Mouse (Mus musculus) forebrain, embryonic 11.5 days (tissue): ENCODE data around the gene Mettl8. TPM values are rescaled to one million over a fixed set of nuclear protein-coding genes. Genes with fewer than 3 reads are reported as not detected.

ENCODE experiments used
- ATAC-seq: fragments of 200-750 bp; cut with Nextera tagmentation; replicated peaks from 2 replicates; pipeline ENCODE4 v1.8.0; 2017; ENCODE audit warnings: moderate TSS enrichment; ENCODE audit not compliant: low FRiP score
- DNase-seq: peaks from one replicate; pipeline ENCODE4 v3.0.0-alpha.2; 2017; ENCODE audit warnings: low spot score
- H3K27ac ChIP-seq: fragments of 300-500 bp; sonication (generic); 2 replicates; pipeline ENCODE4 v1.5.1; 2014; ENCODE audit warnings: low read depth, low read length
- H3K27me3 ChIP-seq: fragments of 300-500 bp; sonication (generic); 2 replicates; pipeline ENCODE4 v1.6.1; 2014; ENCODE audit warnings: mild to moderate bottlenecking, low read length, mixed read lengths; ENCODE audit not compliant: control insufficient read depth, insufficient read depth
- H3K36me3 ChIP-seq: fragments of 300-500 bp; sonication (generic); 2 replicates; pipeline ENCODE4 v1.6.1; 2014; ENCODE audit warnings: mild to moderate bottlenecking, low read length, moderate library complexity, mixed read lengths; ENCODE audit not compliant: control insufficient read depth, insufficient read depth
- H3K4me1 ChIP-seq: fragments of 300-500 bp; sonication (generic); replicated peaks from 2 replicates; pipeline ENCODE4 v1.6.1; 2014; ENCODE audit warnings: low read length, mixed read lengths; ENCODE audit not compliant: control insufficient read depth, insufficient read depth
- H3K4me2 ChIP-seq: fragments of 300-500 bp; sonication (generic); 2 replicates; pipeline ENCODE4 v1.6.1; 2014; ENCODE audit warnings: low read depth, mild to moderate bottlenecking, low read length, moderate library complexity, mixed read lengths; ENCODE audit not compliant: severe bottlenecking
- H3K4me3 ChIP-seq: fragments of 300-500 bp; sonication (generic); 2 replicates; pipeline ENCODE4 v1.5.1; 2014; ENCODE audit warnings: low read depth, low read length
- H3K9ac ChIP-seq: fragments of 300-500 bp; sonication (generic); 2 replicates; pipeline ENCODE4 v1.6.1; 2014; ENCODE audit warnings: low read length
- H3K9me3 ChIP-seq: fragments of 300-500 bp; sonication (generic); 2 replicates; pipeline ENCODE4 v1.6.1; 2016; ENCODE audit warnings: low read length, mixed read lengths; ENCODE audit not compliant: control insufficient read depth
- WGBS: fragments of 180-500 bp; shearing (Covaris S2); extraction: QIAGEN DNeasy Blood & Tissue Kit; methylation state at CpG from one replicate; pipeline ENCODE4 v1.1.7; 2014; 5-methylcytosine and 5-hydroxymethylcytosine counted together
- polyA plus RNA-seq: library from polyadenylated mRNA; unstranded; fragments of >200 nt; fragmentation: Nextera tagmentation; extraction: Ambion mirVana; gene quantifications from 2 replicates; pipeline ENCODE4 v1.2.1, GENCODE M21; 2014

Mettl8 gene
- polyA plus RNA-seq, 1 experiment from 2014 or later = 24.3 TPM

DNA sequence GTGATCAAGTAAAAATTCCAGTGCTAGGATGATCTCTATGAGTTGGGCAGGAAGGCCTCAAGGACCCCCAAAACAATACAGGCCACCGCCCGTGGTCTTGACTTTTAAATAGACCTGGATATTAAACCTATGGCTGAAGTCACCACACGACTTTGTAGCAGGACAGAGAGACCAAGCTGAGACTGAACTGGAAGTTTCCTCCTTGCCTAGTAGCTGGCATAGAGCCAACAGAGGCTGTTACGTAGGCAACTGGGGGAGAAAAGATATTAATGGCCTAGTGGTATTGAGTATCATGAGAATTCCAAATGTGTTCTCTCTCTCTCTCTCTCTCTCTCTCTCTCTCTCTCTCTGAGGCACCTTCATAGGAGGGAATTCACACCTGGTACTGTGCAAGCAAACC, 51.0 kb downstream of the Mettl8 start:
- DNase-seq (no peak), ATAC-seq (no peak)
- H3K9ac ChIP-seq = no peak overlapping the region
- no peaks in the 10 kb centered on the region for H3K9me3 ChIP-seq
- 94% methylated on average over 4 of the region's 4 CpGs for WGBS
- no peaks in the 10 kb centered on the region for H3K36me3 ChIP-seq
- H3K4me2 ChIP-seq = no peak overlapping the region
- no peaks in the 10 kb centered on the region for H3K4me1 ChIP-seq
- H3K27me3 ChIP-seq = no peaks in the 10 kb centered on the region
- no peak overlapping the region for H3K27ac ChIP-seq
- H3K4me3 ChIP-seq = no peak overlapping the region

DNA sequence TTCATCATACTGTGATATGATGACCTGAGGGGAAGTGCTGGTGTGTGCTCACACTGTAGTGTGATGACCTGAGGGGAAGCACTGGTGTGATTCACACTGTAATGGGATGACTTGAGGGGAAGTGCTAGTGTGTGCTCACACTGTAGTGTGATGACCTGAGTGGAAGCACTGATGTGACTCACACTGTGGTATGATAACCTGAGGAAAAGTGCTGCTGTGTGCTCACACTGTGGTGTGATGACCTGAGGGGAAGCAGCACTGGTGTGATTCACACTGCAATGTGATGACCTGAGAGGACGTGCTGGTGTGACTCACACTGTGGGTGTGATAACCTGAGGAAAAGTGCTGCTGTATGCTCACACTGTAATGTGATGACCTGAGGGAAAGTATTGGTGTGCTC, 52.9 kb downstream of the Mettl8 start:
- no peak overlapping the region for H3K4me2 ChIP-seq
- H3K4me3 ChIP-seq = no peak overlapping the region
- no peak for DNase-seq
- WGBS = 91% methylated on average over 1 of the region's 1 CpGs
- no peaks in the 10 kb centered on the region for H3K36me3 ChIP-seq
- no peak overlapping the region for H3K27ac ChIP-seq
- ATAC-seq = no peak
- H3K4me1 ChIP-seq = no peaks in the 10 kb centered on the region
- H3K27me3 ChIP-seq = no peaks in the 10 kb centered on the region
- H3K9ac ChIP-seq = no peak overlapping the region
- no peaks in the 10 kb centered on the region for H3K9me3 ChIP-seq

- Histone ChIP-seq H3K9me3 (no peaks in the 10 kb centered on the region), H3K9ac (no peak overlapping the region), H3K36me3 (no peaks in the 10 kb centered on the region), H3K4me3 (no peak overlapping the region), H3K4me1 (no peaks in the 10 kb centered on the region), H3K27me3 (no peaks in the 10 kb centered on the region), H3K27ac (no peak overlapping the region), H3K4me2 (no peak overlapping the region)
- WGBS = 81% methylated on average over 2 of the region's 2 CpGs
- no peak for DNase-seq
- ATAC-seq = no peak
Observed at GRCm38 (mm10) chr2:70998771-70999170, 56.6 kb downstream of the Mettl8 start.

- ATAC-seq (no peak), DNase-seq (no peak)
- 93% methylated on average over 7 of the region's 7 CpGs for WGBS
Observed at GRCm38 (mm10) chr2:70996438-70996837, 58.9 kb downstream of the Mettl8 start.

GRCm38 (mm10) chr2:70995900-70996299, 59.5 kb downstream of the Mettl8 start:
- Histone ChIP-seq H3K27me3 (no peaks in the 10 kb centered on the region), H3K27ac (no peak overlapping the region), H3K36me3 (no peaks in the 10 kb centered on the region), H3K4me2 (no peak overlapping the region), H3K9me3 (no peaks in the 10 kb centered on the region), H3K9ac (no peak overlapping the region), H3K4me1 (no peaks in the 10 kb centered on the region), H3K4me3 (no peak overlapping the region)
- ATAC-seq (no peak), DNase-seq (no peak)
- 97% methylated on average over 4 of the region's 4 CpGs for WGBS

More at GRCm38 (mm10) chr2:70996438-70996837, 58.9 kb downstream of the Mettl8 start:
- H3K27me3 ChIP-seq = no peaks in the 10 kb centered on the region
- H3K4me1 ChIP-seq = no peaks in the 10 kb centered on the region
- H3K4me3 ChIP-seq = no peak overlapping the region
- H3K9ac ChIP-seq = no peak overlapping the region
- H3K36me3 ChIP-seq = no peaks in the 10 kb centered on the region
- no peak overlapping the region for H3K4me2 ChIP-seq
- H3K9me3 ChIP-seq = no peaks in the 10 kb centered on the region
- no peak overlapping the region for H3K27ac ChIP-seq

DNA sequence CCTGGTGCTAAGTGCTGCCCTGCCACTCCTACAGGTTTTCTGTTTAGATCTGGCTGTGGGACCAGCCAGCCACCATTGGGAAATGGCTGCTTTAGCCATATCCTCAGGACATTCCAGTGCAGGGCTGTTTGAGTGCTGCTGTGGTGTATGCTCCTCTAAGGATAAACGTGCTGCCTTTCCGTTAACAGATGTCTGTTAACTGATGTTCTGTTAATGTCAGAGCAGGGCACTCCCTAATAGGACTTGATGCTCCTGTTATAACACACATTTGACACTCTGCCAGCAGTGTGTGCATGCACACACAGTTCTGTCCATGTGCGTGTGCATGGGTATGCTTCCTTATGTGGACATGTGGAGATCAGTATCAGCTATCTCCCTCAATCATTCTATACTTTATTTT, 61.6 kb downstream of the Mettl8 start:
- H3K9ac ChIP-seq = no peak overlapping the region
- H3K36me3 ChIP-seq = no peaks in the 10 kb centered on the region
- H3K4me2 ChIP-seq = no peak overlapping the region
- H3K27ac ChIP-seq = no peak overlapping the region
- no peak for DNase-seq
- H3K9me3 ChIP-seq = no peaks in the 10 kb centered on the region
- WGBS = 93% methylated on average over 3 of the region's 3 CpGs
- ATAC-seq = no peak
- no peak overlapping the region for H3K4me3 ChIP-seq
- no peaks in the 10 kb centered on the region for H3K27me3 ChIP-seq
- H3K4me1 ChIP-seq = peaks cover 10% of the 10 kb centered on the region

DNA sequence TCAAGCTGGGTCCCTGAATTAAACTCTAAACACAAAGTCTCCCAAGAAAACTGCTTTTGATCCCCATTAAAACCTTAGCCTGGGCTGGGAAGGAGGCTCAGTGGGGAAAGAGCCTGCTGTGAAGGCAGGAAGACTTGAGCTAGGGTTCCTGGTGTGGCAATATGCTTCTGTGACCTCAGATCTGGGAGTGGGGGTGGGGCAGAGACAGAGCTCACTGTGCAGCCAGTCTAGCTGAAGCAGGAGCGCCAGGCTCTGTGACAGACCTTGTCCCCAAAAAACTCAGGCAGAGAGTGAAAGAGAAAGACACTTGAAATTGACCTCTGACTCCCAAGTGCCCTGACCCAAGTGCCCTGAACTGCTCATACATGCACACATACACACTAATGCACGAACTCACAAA, 62.7 kb downstream of the Mettl8 start:
- no peak overlapping the region for H3K4me3 ChIP-seq
- no peak overlapping the region for H3K4me2 ChIP-seq
- ATAC-seq = no peak

DNA sequence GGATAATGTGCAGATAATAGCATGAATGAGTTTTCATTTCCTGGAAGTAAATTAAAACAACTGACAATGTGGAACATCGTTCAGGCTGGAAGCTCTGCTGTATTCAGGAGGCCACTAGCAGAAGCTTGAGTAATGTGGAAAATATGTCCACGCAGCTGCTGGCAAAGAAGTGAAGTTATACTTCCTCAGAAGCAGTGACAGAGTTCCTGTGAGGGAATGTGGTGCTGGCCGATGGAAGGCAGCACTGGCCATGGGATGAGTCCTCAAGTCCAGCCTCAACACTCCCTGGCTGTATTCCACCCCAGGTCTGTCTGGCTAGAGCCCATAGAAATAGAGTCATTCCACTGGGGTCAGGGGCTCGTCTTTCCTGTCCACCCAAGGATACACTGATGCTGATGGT, 65.2 kb downstream of the Mettl8 start:
- ATAC-seq (no peak), DNase-seq (no peak)
- Histone ChIP-seq H3K9me3 (no peaks in the 10 kb centered on the region), H3K4me3 (no peak overlapping the region), H3K9ac (no peak overlapping the region), H3K27me3 (no peaks in the 10 kb centered on the region), H3K27ac (no peak overlapping the region), H3K36me3 (no peaks in the 10 kb centered on the region), H3K4me1 (peaks cover 10% of the 10 kb centered on the region), H3K4me2 (no peak overlapping the region)
- 60% methylated on average over 4 of the region's 4 CpGs for WGBS

More for the DNA sequence above, 62.7 kb downstream of the Mettl8 start:
- Histone ChIP-seq H3K4me1 (peaks cover 10% of the 10 kb centered on the region), H3K27me3 (no peaks in the 10 kb centered on the region), H3K27ac (no peak overlapping the region), H3K36me3 (no peaks in the 10 kb centered on the region), H3K9ac (no peak overlapping the region), H3K9me3 (no peaks in the 10 kb centered on the region)
- DNase-seq = no peak
- 73% methylated on average over 2 of the region's 2 CpGs for WGBS
